Mouse (Mus musculus): ENCODE data around the gene Sp1. TPM values are rescaled to one million over a fixed set of nuclear protein-coding genes. Genes with fewer than 3 reads are reported as not detected.
A peak's percentile ranks its signal among the peaks of the same experiment; 100 is the strongest.

The Sp1 gene
- polyA plus RNA-seq, 1 experiment, result 43.8 TPM

GRCm38 (mm10) chr15:102451666-102452430 lies 45.9 kb downstream of the Sp1 start:
- H3K4me3 ChIP-seq (ENCODE audit: insufficient read depth, low read length), result no peak overlapping the region
- TF ChIP-seq POLR2A (IDR thresholded peaks at IDR 0.05; ENCODE audit: borderline replicate concordance, low read depth, low read length) (no peak), CTCF (IDR thresholded peaks at IDR 0.05; ENCODE audit: low read depth, low read length) (no peak)
- peaks cover 4% of the 10 kb centered on the region; the same call in 1 of the 2 replicates for H3K4me1 ChIP-seq (ENCODE audit: control insufficient read depth, insufficient read depth, low read length)
- no peak overlapping the region for H3K27ac ChIP-seq (ENCODE audit: insufficient read depth, low read depth, low read length)

- Histone ChIP-seq H3K4me1 (ENCODE audit: control insufficient read depth, insufficient read depth, low read length) (peaks cover 15% of the 10 kb centered on the region), H3K27ac (ENCODE audit: insufficient read depth, low read depth, low read length) (no peak overlapping the region), H3K4me3 (ENCODE audit: insufficient read depth, low read length) (no peak overlapping the region)
- peak; percentile 76 for TF ChIP-seq CTCF (IDR thresholded peaks at IDR 0.05; ENCODE audit: low read depth, low read length)
- TF ChIP-seq POLR2A (IDR thresholded peaks at IDR 0.05; ENCODE audit: borderline replicate concordance, low read depth, low read length), result no peak
These were observed 50.0 kb downstream of the Sp1 start for GRCm38 (mm10) chr15:102455993-102456392.

- TF ChIP-seq POLR2A (IDR thresholded peaks at IDR 0.05; ENCODE audit: borderline replicate concordance, low read depth, low read length) (no peak), CTCF (IDR thresholded peaks at IDR 0.05; ENCODE audit: low read depth, low read length) (no peak)
- H3K4me3 ChIP-seq (ENCODE audit: insufficient read depth, low read length), result peak overlapping the region; percentile 78; the same call in 1 of the 2 replicates
- H3K4me1 ChIP-seq (ENCODE audit: control insufficient read depth, insufficient read depth, low read length), result peaks cover 25% of the 10 kb centered on the region
- H3K27ac ChIP-seq (ENCODE audit: insufficient read depth, low read depth, low read length), result peak overlapping the region; percentile 51
These were observed 52.2 kb downstream of the Sp1 start for GRCm38 (mm10) chr15:102458050-102458736.

DNA sequence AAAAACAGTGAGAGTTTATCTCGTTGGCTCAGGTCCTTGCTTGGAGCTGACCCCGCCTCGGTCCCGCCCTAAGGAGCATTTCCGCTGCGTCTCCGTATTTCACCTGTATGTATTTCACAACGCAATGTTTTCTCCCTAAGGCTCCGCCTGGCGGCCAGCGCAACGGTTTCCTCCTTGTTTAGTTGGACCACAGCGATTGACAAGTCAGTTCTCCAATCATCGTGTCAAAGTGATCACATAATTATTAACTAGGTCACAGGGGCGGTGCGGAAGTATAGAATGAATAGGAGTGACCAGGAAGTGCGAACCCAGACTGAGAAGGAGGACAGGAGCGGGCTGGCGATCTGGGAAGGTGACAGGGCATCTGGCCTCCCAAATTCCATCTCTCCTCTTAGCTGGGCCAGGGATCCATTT lies 53.0 kb downstream of the Sp1 start, which contains the start of gene Prr13:
Gene Prr13 (plus strand): TSS at position 125 of the 414 bp plus-strand sequence.
- Histone ChIP-seq H3K4me3 (ENCODE audit: insufficient read depth, low read length) (peak within 1 kb of the TSS; percentile 78), H3K27ac (ENCODE audit: insufficient read depth, low read depth, low read length) (peak within 1 kb of the TSS; percentile 53), H3K4me1 (ENCODE audit: control insufficient read depth, insufficient read depth, low read length) (peaks cover 25% of the 10 kb centered on the region)
- TF ChIP-seq POLR2A (IDR thresholded peaks at IDR 0.05; ENCODE audit: borderline replicate concordance, low read depth, low read length) (no peak), CTCF (IDR thresholded peaks at IDR 0.05; ENCODE audit: low read depth, low read length) (peak; percentile 22; the same call in 1 of the 2 replicates)

DNA sequence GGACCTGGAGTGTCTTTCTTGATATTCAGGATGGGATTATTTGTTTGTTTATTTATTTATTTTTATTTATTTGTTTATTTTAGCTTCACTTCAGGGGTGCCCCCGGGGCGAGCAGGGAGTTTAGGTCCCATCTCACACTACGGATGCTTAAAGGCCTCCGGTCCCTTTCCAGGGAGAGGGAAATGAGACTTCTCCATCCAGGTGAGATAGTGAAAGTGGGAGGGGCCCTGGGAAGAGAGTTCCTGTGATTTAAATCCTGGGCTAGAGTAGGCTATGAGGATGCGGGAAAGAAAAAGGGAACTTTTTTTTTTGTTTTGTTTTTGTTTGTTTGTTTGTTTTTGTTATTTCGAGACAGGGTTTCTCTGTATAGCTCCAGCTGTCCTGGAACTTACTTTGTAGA lies 53.4 kb downstream of the Sp1 start:
- H3K4me3 ChIP-seq (ENCODE audit: insufficient read depth, low read length), result peak overlapping the region; percentile 78
- TF ChIP-seq POLR2A (IDR thresholded peaks at IDR 0.05; ENCODE audit: borderline replicate concordance, low read depth, low read length) (no peak), CTCF (IDR thresholded peaks at IDR 0.05; ENCODE audit: low read depth, low read length) (no peak)
- peaks cover 25% of the 10 kb centered on the region for H3K4me1 ChIP-seq (ENCODE audit: control insufficient read depth, insufficient read depth, low read length)
- peak overlapping the region; percentile 53 for H3K27ac ChIP-seq (ENCODE audit: insufficient read depth, low read depth, low read length)

DNA sequence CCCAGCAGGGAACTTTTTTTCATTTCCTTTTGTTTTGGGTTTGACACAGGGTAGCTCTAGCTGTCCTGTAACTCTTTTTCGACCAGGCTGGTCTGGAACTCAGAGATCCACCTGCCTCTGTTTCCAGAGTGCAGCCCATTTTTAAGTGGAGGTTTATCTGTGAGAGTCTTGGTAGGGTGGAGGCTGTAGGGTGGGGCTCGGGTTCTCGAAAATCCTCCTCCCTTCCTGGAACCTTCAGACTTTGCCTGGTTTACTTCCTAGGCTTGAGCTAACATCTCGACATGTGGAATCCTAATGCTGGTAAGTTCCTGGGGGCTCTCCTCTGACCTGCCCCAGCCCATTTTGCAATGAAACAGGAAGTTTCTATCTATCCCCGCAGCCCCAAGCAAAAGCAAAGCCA lies 53.9 kb downstream of the Sp1 start:
- peak overlapping the region; percentile 41 for H3K27ac ChIP-seq (ENCODE audit: insufficient read depth, low read depth, low read length)
- TF ChIP-seq CTCF (IDR thresholded peaks at IDR 0.05; ENCODE audit: low read depth, low read length) (no peak), POLR2A (IDR thresholded peaks at IDR 0.05; ENCODE audit: borderline replicate concordance, low read depth, low read length) (no peak)
- peak overlapping the region; percentile 78 for H3K4me3 ChIP-seq (ENCODE audit: insufficient read depth, low read length)
- H3K4me1 ChIP-seq (ENCODE audit: control insufficient read depth, insufficient read depth, low read length), result peaks cover 25% of the 10 kb centered on the region

DNA sequence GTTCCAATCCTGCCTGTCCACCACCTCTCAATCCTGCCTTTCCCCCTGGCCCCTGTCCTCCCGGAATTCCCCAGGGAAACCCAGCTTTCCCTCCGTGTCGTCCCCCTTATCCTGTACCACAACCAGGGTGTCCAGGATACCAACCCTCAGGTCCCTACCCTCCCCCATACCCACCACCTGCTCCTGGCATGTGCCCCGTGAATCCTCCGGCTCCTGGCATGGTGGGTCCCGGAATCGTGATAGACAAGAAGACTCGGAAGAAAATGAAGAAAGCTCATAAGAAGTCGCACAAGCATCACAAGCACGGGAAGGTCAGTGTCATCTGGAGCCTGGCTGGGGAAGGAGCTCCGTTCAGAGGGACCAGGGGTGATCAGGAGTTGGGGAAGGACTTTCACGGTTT lies 54.5 kb downstream of the Sp1 start:
- Histone ChIP-seq H3K4me3 (ENCODE audit: insufficient read depth, low read length) (peak overlapping the region; percentile 78), H3K27ac (ENCODE audit: insufficient read depth, low read depth, low read length) (0 out of 2 replicates have a peak overlapping the region, but pooled peaks have one; percentile 41), H3K4me1 (ENCODE audit: control insufficient read depth, insufficient read depth, low read length) (peaks cover 25% of the 10 kb centered on the region)
- no peak for TF ChIP-seq CTCF (IDR thresholded peaks at IDR 0.05; ENCODE audit: low read depth, low read length)
- TF ChIP-seq POLR2A (IDR thresholded peaks at IDR 0.05; ENCODE audit: borderline replicate concordance, low read depth, low read length), result no peak

DNA sequence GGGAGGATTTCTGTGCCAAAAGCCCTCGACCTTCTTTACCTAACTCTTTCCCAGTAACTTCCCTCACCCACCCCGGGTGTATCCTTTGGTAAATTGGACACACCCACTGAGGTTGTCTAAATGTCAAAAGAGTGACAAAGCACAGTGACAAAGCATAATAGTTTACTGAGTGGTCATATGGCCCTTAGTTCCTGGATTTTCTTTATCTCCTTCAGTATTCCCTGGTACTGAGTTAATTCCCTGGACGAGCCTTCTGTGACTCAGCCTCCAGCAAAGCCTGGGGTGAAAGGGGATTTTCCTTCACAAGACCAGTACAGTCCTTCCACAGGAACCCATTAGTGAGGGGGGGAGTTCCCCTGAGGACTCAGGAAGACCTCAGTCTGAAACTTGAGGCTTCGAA lies 55.0 kb downstream of the Sp1 start:
- peak overlapping the region; percentile 78; the same call in 1 of the 2 replicates for H3K4me3 ChIP-seq (ENCODE audit: insufficient read depth, low read length)

DNA sequence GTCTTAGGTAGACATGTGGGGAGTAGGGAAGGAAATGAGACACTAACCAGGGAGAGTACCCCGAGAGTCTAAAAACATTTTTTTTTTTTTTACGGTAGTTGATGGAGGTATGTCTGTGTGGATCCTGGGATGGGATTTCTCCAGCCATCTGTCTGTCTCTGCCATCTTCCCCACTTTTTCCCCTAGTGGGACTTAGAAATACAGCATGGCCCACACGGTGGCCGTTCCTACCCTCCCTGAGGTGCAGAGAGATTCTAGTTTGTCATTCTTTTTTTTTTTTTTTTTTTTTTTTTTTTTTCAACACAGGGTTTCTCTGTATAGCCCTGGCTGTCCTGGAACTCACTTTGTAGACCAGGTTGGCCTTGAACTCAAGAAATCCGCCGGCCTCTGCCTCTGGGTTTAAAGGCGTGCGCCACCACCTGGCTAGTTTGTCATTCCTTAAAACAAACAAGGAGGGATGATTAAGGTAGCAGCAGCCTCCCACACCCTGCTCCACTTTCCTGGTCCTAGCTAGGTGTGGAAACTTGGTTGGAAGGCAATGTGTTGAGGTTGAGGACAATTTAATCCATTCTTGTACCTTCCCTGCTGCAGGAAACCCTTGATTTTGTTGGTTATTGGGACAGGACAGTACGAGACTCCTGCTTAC lies 55.6 kb downstream of the Sp1 start:
- Histone ChIP-seq H3K4me3 (ENCODE audit: insufficient read depth, low read length) (0 out of 2 replicates have a peak overlapping the region, but pooled peaks have one; percentile 2), H3K27ac (ENCODE audit: insufficient read depth, low read depth, low read length) (no peak overlapping the region), H3K4me1 (ENCODE audit: control insufficient read depth, insufficient read depth, low read length) (peaks cover 25% of the 10 kb centered on the region)
- TF ChIP-seq CTCF (IDR thresholded peaks at IDR 0.05; ENCODE audit: low read depth, low read length) (no peak), POLR2A (IDR thresholded peaks at IDR 0.05; ENCODE audit: borderline replicate concordance, low read depth, low read length) (no peak)

More for the DNA sequence above, 55.0 kb downstream of the Sp1 start:
- H3K4me1 ChIP-seq (ENCODE audit: control insufficient read depth, insufficient read depth, low read length), result peaks cover 25% of the 10 kb centered on the region
- H3K27ac ChIP-seq (ENCODE audit: insufficient read depth, low read depth, low read length), result no peak overlapping the region
- TF ChIP-seq POLR2A (IDR thresholded peaks at IDR 0.05; ENCODE audit: borderline replicate concordance, low read depth, low read length), result no peak
- no peak for TF ChIP-seq CTCF (IDR thresholded peaks at IDR 0.05; ENCODE audit: low read depth, low read length)

Data from bone marrow macrophage, adult 2 months (primary cell).